Mouse (Mus musculus) monocyte, adult 59 days (primary cell): ENCODE data around the gene Nudt13. TPM values are rescaled to one million over a fixed set of nuclear protein-coding genes. Genes with fewer than 3 reads are reported as not detected.

Experiments
- total RNA-seq, 2 experiments: library from RNA; stranded (reverse); gene quantifications; one replicate each; pipeline ENCODE4 v1.2.4; 2023

The Nudt13 gene
- 10 to 100 TPM; 30.3 to 31.9 TPM for total RNA-seq

DNA sequence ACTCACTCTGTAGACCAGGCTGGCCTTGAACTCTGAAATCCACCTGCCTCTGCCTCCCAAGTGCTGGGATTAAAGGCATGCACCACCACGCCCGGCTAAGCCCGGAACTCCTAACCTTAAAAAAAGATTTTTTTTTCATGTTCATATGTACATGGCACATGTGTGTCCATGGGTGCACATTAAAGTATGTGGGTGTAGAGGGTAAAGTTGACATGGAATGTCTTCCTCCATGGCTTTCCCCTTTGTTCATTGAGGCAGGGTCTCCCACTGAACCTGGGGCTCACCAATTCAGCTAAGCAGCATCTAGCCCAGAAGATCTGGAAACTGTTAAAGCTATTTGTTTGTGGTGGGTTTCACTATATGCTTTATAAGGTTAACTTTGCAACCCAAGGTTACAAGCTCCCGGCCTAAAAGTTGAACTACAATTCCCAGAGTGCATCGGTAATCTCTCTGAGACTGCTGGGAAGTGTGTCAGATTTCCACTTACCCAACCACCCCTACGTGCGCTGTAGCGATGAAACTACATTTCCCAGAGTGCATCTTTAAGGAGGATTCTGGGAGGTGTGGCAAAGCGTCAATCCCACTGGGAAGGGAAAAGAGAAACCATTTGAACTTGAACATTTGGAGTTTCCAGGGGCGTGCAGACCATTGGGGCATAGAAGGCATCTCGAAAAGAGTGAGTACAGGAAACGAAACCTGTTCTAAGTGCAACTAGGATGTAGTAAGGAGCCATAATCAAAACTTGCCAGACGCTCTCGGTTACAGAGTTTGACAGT lies at the start of gene Nudt13:
Gene Nudt13 (plus strand): TSS at position 581 of the 776 bp plus-strand sequence.

DNA sequence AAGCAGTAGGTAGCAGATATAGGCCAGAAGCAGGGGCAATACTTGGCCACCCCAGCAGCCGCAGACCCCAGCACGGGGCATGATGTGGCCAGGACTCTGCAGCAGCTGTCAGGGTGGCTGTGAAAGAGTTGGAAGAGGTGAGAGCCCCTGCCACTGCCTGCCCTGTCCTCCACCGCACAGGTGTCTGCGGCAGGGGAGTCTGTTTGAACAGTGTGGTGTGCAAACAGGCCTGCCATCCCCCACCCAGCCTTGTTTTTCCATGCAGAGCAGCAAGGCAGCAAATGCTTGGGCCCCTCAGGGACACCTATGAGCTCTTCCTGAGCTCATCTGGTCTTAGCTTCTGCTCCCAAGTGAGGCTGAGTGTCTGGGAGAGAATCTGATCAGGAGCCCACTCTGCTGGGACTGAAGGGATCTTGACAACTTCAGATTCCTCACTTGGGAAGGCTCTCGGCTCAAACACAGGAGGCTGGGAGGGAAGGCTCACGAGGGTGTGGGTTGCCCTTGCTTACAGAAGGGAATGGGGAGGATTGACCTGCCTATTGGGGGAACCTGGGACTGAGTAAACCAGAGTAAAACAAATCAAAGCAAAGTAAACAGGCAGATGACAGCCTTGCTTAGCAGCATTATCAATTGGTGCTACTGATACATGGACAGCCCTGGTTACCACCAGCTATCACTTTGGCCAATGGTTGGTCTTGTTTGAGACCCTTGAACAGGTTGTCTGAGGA lies 25.3 kb upstream of the Nudt13 start, which contains the start of gene Kcnk16:
Gene Kcnk16 (minus strand): TSS at position 118 of the 728 bp plus-strand sequence.

GRCm38 (mm10) chr14:20347991-20348541 lies 53.6 kb downstream of the Nudt13 start, which contains the start of the genes Ecd and Fam149b:
Gene Ecd, minus strand, starts transcription at chr14:20348121.
Gene Fam149b, plus strand, starts transcription at chr14:20348162.

Other genes starting within 250 kb of the Nudt13 start
- gene Saysd1, start 156.2 kb upstream of the Nudt13 start, total RNA-seq: 1 to 10 TPM; 4.4 to 6.1 TPM
- under 1 TPM in 1 of 2 experiments, not detected in 1; 0.13 TPM for gene Kcnk5, start 112.9 kb upstream of the Nudt13 start, total RNA-seq
- not detected for gene Kcnk16, start 25.5 kb upstream of the Nudt13 start, total RNA-seq
- 10 to 100 TPM; 25.6 to 28.5 TPM for gene Ecd, start 53.4 kb downstream of the Nudt13 start, total RNA-seq
- 10 to 100 TPM; 22.3 to 23.6 TPM for gene Fam149b, start 53.5 kb downstream of the Nudt13 start, total RNA-seq
- gene Dnajc9, start 94.2 kb downstream of the Nudt13 start, total RNA-seq: 1 to 10 TPM; 9.1 to 9.3 TPM
- gene Mrps16, start 98.9 kb downstream of the Nudt13 start, total RNA-seq: 10 to 100 TPM; 23.5 to 27.3 TPM
- gene Cfap70, start 157.5 kb downstream of the Nudt13 start, total RNA-seq: not detected
- gene Anxa7, start 185.4 kb downstream of the Nudt13 start, total RNA-seq: 10 to 100 TPM; 60.9 to 75.6 TPM
- 1 to 10 TPM; 1.2 to 1.3 TPM for gene Mss51, start 202.2 kb downstream of the Nudt13 start, total RNA-seq